Mouse (Mus musculus): ENCODE measurements at regions not wholly inside any gene's neighbourhood (a gene's known extent, or its start where the extent isn't known, plus 50 kb on each side); places are given as distances from the start of the nearest gene placed in this dataset.

GRCm38 (mm10) chr5:70024571-70024970 is 432.4 kb upstream of the Gnpda2 start:
- no peaks in the 10 kb centered on the region for H3K9me3 ChIP-seq (ENCODE audit: control insufficient read depth, low read length)
- H3K4me3 ChIP-seq (replicated peaks; ENCODE audit: low read length), result no peak overlapping the region
- ATAC-seq, result peak; percentile 99
- no peak overlapping the region for H3K9ac ChIP-seq (replicated peaks; ENCODE audit: low read depth, low read length)
- 0 out of 2 replicates have a peak, but pooled peaks cover 3% of the 10 kb centered on the region for H3K4me1 ChIP-seq (replicated peaks; ENCODE audit: control insufficient read depth, insufficient read depth, low read length)
- H3K4me2 ChIP-seq (ENCODE audit: low read length), result no peak overlapping the region
- no peaks in the 10 kb centered on the region for H3K36me3 ChIP-seq (ENCODE audit: control insufficient read depth, insufficient read depth)
- no peak overlapping the region for H3K27ac ChIP-seq (ENCODE audit: low read length)
- no peaks in the 10 kb centered on the region for H3K27me3 ChIP-seq (replicated peaks; ENCODE audit: control insufficient read depth, insufficient read depth, low read length)
- 28% methylated on average over 2 of the region's 2 CpGs for WGBS

- 18% methylated on average over 1 of the region's 1 CpGs for WGBS
- H3K36me3 ChIP-seq (ENCODE audit: control insufficient read depth, insufficient read depth), result no peaks in the 10 kb centered on the region
- no peak; the same call in 1 of the 2 replicates for ATAC-seq
- H3K27me3 ChIP-seq (replicated peaks; ENCODE audit: control insufficient read depth, insufficient read depth, low read length), result no peaks in the 10 kb centered on the region
- H3K4me1 ChIP-seq (replicated peaks; ENCODE audit: control insufficient read depth, insufficient read depth, low read length), result no peaks in the 10 kb centered on the region
- no peak overlapping the region for H3K4me2 ChIP-seq (ENCODE audit: low read length)
- H3K27ac ChIP-seq (ENCODE audit: low read length), result no peak overlapping the region
- no peak overlapping the region for H3K9ac ChIP-seq (replicated peaks; ENCODE audit: low read depth, low read length)
- H3K4me3 ChIP-seq (replicated peaks; ENCODE audit: low read length), result no peak overlapping the region
- H3K9me3 ChIP-seq (ENCODE audit: control insufficient read depth, low read length), result no peaks in the 10 kb centered on the region
Observed at GRCm38 (mm10) chr5:70011951-70012350, 419.8 kb upstream of the Gnpda2 start.

Data from forebrain, embryonic 16.5 days (tissue).